Mouse (Mus musculus) G1E (cell line): Measurements from ENCODE around the gene Psmg1.

Experiments used
- CTCF ChIP-seq: IDR thresholded peaks from 2 replicates; pipeline ENCODE4 v1.5.1; 2012; ENCODE audit warnings: low read depth, low read length, inconsistent platforms, mixed read lengths
- GATA1 ChIP-seq: IDR thresholded peaks from 2 replicates; pipeline ENCODE4 v1.6.1; 2012; ENCODE audit warnings: borderline replicate concordance, low read length, inconsistent platforms, mixed read lengths

GRCm38 (mm10) chr16:95990462-95991121 is at the start of gene Psmg1:
- TF ChIP-seq CTCF (no peak), GATA1 (no peak)
